Mouse (Mus musculus): ENCODE measurements around the gene Jak1. TPM values are rescaled to one million over a fixed set of nuclear protein-coding genes. Genes with fewer than 3 reads are reported as not detected.

Jak1 gene
- total RNA-seq, 2 experiments from 2014 or later, result 74.9 to 79.6 TPM

Other genes starting within 250 kb of the Jak1 start
- gene Gm10577, start 244.6 kb downstream of the Jak1 start, total RNA-seq (2021), result not detected
- gene Raver2, start 196.3 kb downstream of the Jak1 start, total RNA-seq (2021), result 1 to 10 TPM; 2.5 to 2.7 TPM
- 10 to 100 TPM; 12.6 to 14.4 TPM for gene Ak4, start 154.0 kb upstream of the Jak1 start, total RNA-seq (2021)
- gene Dnajc6, start 231.4 kb upstream of the Jak1 start, total RNA-seq (2021), result 1 to 10 TPM; 1.1 to 1.4 TPM